Mouse (Mus musculus): ENCODE measurements around the gene Olfr190. TPM values are rescaled to one million over a fixed set of nuclear protein-coding genes. Genes with fewer than 3 reads are reported as not detected.
"Not testable (repeated sequence)": the region's sequence is repeated elsewhere in the genome, so short reads cannot be mapped to it uniquely, and the experiment has no call there.

Gene Olfr190
- polyA plus RNA-seq (2015; fragmentation: Nextera tagmentation; extraction: Ambion mirVana): not detected in 2 replicates

DNA sequence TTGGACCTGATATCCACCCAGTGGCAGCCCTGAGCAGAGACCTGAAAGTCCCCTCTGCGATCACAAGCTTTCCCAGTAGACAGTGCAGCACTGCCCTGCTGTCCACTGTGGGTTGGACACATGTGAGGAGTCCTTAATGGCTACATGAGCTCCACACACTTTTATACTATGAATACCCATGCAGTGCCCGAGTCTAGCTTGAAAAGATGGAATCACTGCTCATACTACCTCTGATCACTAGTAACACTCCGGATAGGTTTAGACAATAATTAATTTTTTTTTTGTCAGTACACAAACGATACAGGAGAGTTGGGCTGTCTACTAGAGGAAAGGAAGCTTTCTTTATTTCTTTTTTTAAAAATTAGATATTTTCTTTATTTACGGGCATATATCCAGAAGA, at the start of gene Olfr190:
Gene Olfr190, minus strand, starts transcription at position 101 of the 400 bp plus-strand sequence.
- no peak within 1 kb of the TSS for H3K4me3 ChIP-seq (replicated peaks)

DNA sequence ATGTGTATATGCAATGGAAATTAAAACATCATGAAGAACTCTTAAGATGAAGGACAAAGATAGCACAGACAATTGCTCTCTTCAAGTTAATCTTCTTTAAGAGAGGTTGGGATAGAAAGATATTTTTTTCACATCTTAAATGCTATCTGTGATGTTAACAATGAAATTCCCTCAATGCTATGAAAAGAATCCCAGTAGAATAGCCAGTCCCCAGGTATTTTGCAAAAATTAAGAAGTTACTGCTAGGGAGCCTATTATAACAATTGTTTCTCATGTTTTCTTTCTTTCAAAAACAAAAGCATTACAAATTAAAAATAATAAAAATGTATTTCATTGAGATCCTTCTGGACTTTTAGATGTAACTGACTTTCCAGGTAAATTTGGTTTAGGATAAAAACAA, 43.2 kb upstream of the Olfr190 start, which contains the start of gene Olfr194:
Gene Olfr194, minus strand, starts transcription at position 101 of the 400 bp plus-strand sequence.
- Histone ChIP-seq H3K4me2 (no peak within 1 kb of the TSS), H3K27ac (no peak within 1 kb of the TSS), H3K4me3 (replicated peaks) (no peak within 1 kb of the TSS), H3K9ac (no peak within 1 kb of the TSS), H3K27me3 (replicated peaks) (no peaks in the 10 kb centered on the region), H3K36me3 (no peaks in the 10 kb centered on the region), H3K9me3 (no peaks in the 10 kb centered on the region), H3K4me1 (no peaks in the 10 kb centered on the region)
- ATAC-seq (ENCODE audit: insufficient read depth, low FRiP score, low read depth): no peak

More for the DNA sequence above, at the start of gene Olfr190:
- Histone ChIP-seq H3K36me3 (no peaks in the 10 kb centered on the region), H3K9me3 (no peaks in the 10 kb centered on the region), H3K4me2 (no peak within 1 kb of the TSS), H3K27me3 (replicated peaks) (no peaks in the 10 kb centered on the region), H3K4me1 (no peaks in the 10 kb centered on the region), H3K9ac (no peak within 1 kb of the TSS), H3K27ac (no peak within 1 kb of the TSS)
- WGBS: 81% methylated on average over 5 of the region's 5 CpGs
- ATAC-seq (ENCODE audit: insufficient read depth, low FRiP score, low read depth): no peak

DNA sequence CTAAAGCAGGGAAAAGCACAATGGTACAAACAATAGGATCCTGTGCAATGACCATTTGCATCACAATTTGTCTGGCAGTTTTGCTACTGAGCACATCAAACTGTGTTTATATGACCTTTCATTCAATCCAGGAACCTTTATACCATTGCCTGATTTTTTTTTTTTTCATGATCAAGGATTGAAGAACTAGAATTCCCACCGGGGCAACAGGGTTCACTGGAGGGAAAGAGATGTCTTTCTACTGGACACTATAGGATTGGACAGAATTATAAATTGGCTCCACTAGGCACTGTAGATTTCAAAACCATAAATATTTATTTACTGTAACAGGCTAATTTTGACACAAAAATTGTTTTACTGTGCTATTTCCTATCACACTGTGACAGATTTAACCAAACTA, 34.0 kb upstream of the Olfr190 start, which contains the start of gene Olfr193:
Gene Olfr193, minus strand, starts transcription at position 101 of the 400 bp plus-strand sequence.
- Histone ChIP-seq H3K4me2 (no peak within 1 kb of the TSS), H3K36me3 (no peaks in the 10 kb centered on the region), H3K4me1 (no peaks in the 10 kb centered on the region), H3K9ac (no peak within 1 kb of the TSS), H3K9me3 (no peaks in the 10 kb centered on the region), H3K4me3 (replicated peaks) (no peak within 1 kb of the TSS), H3K27me3 (replicated peaks) (no peaks in the 10 kb centered on the region), H3K27ac (no peak within 1 kb of the TSS)
- no peak for ATAC-seq (ENCODE audit: insufficient read depth, low FRiP score, low read depth)
- 81% methylated on average over 1 of the region's 1 CpGs for WGBS

DNA sequence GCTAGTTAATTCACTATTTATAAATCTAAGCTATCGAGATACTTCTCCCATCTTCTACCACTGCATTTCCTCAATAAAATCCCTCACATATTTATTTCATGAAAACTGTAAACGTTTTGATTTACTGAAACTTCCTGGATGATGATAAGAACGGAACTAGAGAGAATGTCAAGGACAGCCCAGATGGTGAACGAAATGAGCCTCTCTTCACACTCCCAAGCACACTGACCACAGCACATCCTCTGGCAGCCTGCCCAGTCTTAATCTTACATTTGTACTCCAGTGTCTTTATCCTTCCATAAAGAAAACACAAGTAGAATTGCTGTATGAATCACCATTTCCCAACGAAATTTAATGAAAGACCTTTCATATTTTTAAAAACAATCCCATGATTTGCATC, 30.7 kb upstream of the Olfr190 start:
- H3K9ac ChIP-seq; H3K4me3 ChIP-seq (replicated peaks); H3K4me2 ChIP-seq; H3K4me1 ChIP-seq; ATAC-seq (ENCODE audit: insufficient read depth, low FRiP score, low read depth); H3K36me3 ChIP-seq; H3K27me3 ChIP-seq (replicated peaks); H3K9me3 ChIP-seq; H3K27ac ChIP-seq: not testable (repeated sequence)
- 38% methylated on average over 5 of the region's 5 CpGs for WGBS

DNA sequence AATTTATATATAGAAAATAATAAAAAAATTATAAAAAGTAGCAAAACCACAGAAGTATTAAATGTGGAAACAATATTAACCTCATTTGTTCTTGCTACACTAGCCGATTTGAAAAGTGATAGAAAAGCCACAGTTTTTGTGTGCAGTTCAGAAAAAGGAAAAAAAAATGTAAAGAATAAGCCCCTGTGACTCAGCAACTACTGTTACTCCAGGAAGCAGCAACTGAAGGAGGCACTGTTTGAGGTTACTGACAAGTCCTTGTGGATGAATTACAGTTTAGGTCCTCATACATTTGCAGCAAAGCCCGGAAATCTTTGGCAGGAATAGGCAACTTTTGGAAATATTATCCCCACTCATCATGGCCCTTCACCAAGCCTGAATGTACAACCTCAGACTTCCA, 27.5 kb upstream of the Olfr190 start:
- 72% methylated on average over 2 of the region's 2 CpGs for WGBS
- H3K9ac ChIP-seq: no peak overlapping the region

DNA sequence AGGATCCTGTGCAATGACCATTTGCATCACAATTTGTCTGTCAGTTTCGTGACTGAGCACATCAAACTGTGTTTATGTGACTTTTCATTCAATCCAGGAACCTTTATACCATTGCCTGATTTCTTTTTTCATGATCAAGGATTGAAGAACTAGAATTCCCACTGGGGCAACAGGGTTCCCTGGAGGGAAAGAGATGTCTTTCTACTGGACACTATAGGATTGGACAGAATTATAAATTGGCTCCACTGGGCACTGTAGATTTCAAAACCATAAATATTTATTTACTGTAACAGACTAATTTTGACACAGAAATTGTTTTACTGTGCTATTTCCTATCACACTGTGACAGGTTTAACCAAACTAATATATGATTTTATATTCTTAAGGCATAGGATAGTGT, 11.9 kb upstream of the Olfr190 start, which contains the start of gene Olfr191:
Gene Olfr191, minus strand, starts transcription at position 101 of the 400 bp plus-strand sequence.
- H3K4me1 ChIP-seq; H3K4me2 ChIP-seq; H3K4me3 ChIP-seq (replicated peaks); H3K27me3 ChIP-seq (replicated peaks); H3K27ac ChIP-seq; H3K9me3 ChIP-seq; H3K9ac ChIP-seq; ATAC-seq (ENCODE audit: insufficient read depth, low FRiP score, low read depth); H3K36me3 ChIP-seq: not testable (repeated sequence)
- 54% methylated on average over 1 of the region's 1 CpGs for WGBS

More for the DNA sequence above, 27.5 kb upstream of the Olfr190 start:
- no peaks in the 10 kb centered on the region for H3K4me1 ChIP-seq
- H3K4me2 ChIP-seq: no peak overlapping the region
- H3K27ac ChIP-seq: no peak overlapping the region
- ATAC-seq (ENCODE audit: insufficient read depth, low FRiP score, low read depth): no peak
- no peak overlapping the region for H3K4me3 ChIP-seq (replicated peaks)
- H3K9me3 ChIP-seq: no peaks in the 10 kb centered on the region
- no peaks in the 10 kb centered on the region for H3K27me3 ChIP-seq (replicated peaks)
- no peaks in the 10 kb centered on the region for H3K36me3 ChIP-seq

DNA sequence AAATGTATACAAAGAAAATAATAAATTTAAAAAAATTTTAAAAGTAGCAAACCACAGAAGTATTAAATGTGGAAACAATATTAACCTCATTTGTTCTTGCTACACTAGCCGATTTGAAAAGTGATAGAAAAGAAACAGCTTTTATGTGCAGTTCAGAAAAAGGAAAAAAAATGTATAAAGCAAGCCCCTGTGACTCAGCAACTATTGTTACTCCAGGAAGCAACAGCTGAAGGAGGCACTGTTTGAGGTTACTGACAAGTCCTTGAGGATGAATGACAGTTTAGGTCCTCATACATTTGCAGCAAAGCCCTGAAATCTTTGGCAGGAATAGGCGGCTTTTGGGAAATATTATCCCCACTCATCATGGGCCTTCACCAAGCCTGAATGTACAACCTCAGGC, 3.3 kb upstream of the Olfr190 start:
- not testable (repeated sequence) for ATAC-seq (ENCODE audit: insufficient read depth, low FRiP score, low read depth)

DNA sequence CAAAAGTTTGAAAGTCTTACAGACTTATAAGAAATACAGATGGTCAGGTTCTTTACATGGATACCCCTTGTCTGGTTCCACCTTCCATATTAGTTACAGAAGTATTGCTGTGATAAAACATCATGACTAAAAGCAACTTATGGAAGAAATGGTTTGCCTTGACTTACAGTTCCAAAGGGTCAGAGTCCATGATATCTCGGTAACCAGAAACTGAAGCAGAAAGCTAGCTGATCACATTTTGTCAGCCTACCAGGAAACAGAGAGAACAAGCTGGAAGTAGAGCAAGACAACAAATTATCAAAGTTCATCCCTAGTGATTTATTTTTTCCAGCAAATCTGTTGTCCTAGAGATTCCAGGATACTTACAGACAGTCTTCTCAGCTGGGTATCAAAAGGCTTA, 4.3 kb downstream of the Olfr190 start:
- no peak for ATAC-seq (ENCODE audit: insufficient read depth, low FRiP score, low read depth)
- no peak overlapping the region for H3K27ac ChIP-seq
- no peaks in the 10 kb centered on the region for H3K27me3 ChIP-seq (replicated peaks)
- H3K9me3 ChIP-seq: no peaks in the 10 kb centered on the region
- H3K36me3 ChIP-seq: no peaks in the 10 kb centered on the region
- no peak overlapping the region for H3K4me2 ChIP-seq
- no peaks in the 10 kb centered on the region for H3K4me1 ChIP-seq
- H3K4me3 ChIP-seq (replicated peaks): no peak overlapping the region
- no peak overlapping the region for H3K9ac ChIP-seq
- 88% methylated on average over 1 of the region's 1 CpGs for WGBS

More for the DNA sequence above, 3.3 kb upstream of the Olfr190 start:
- H3K9ac ChIP-seq; H3K4me3 ChIP-seq (replicated peaks); H3K4me2 ChIP-seq; H3K4me1 ChIP-seq; H3K9me3 ChIP-seq; H3K27me3 ChIP-seq (replicated peaks); H3K36me3 ChIP-seq; H3K27ac ChIP-seq: not testable (repeated sequence)
- 81% methylated on average over 2 of the region's 2 CpGs for WGBS

DNA sequence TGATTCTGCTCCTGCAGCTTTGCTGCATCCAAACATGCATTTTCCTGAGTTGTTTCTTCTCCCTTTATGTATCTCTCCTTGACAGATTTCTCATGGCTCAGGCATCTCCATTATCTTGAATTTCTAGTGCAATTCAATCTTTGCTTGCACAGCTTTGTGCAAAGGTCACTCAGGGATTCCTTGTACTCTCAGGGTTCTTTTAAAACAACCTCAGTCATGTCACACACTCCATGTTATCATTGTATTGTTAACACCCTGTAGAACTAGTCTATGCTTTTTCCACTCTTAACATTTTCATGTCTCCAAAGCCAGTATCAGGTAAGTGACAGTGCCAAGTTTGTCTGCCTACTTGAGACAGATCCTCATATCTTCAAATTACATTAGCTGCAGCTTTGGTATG, 6.0 kb downstream of the Olfr190 start:
- no peak overlapping the region for H3K4me2 ChIP-seq
- H3K4me3 ChIP-seq (replicated peaks): no peak overlapping the region
- no peaks in the 10 kb centered on the region for H3K4me1 ChIP-seq
- H3K27me3 ChIP-seq (replicated peaks): no peaks in the 10 kb centered on the region
- ATAC-seq (ENCODE audit: insufficient read depth, low FRiP score, low read depth): no peak
- no peak overlapping the region for H3K9ac ChIP-seq
- H3K36me3 ChIP-seq: no peaks in the 10 kb centered on the region
- no peak overlapping the region for H3K27ac ChIP-seq
- no peaks in the 10 kb centered on the region for H3K9me3 ChIP-seq

DNA sequence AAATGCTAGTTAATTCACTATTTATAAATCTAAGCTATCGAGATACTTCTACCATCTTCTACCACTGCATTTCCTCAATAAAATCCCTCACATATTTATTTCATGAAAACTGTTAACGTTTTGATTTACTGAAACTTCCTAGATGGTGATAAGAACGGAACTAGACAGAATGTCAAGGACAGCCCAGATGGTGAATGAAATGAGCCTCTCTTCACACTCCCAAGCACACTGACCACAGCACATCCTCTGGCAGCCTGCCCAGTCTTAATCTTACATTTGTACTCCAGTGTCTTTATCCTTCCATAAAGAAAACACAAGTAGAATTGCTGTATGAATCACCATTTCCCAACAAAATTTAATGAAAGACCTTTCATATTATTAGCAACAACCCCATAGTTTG, 15.4 kb downstream of the Olfr190 start:
- H3K4me2 ChIP-seq; H3K9ac ChIP-seq; H3K27ac ChIP-seq; ATAC-seq (ENCODE audit: insufficient read depth, low FRiP score, low read depth); H3K36me3 ChIP-seq; H3K4me3 ChIP-seq (replicated peaks); H3K9me3 ChIP-seq; H3K27me3 ChIP-seq (replicated peaks); H3K4me1 ChIP-seq: not testable (repeated sequence)
- whole genome bisulfite sequencing: 48% methylated on average over 3 of the region's 3 CpGs

DNA sequence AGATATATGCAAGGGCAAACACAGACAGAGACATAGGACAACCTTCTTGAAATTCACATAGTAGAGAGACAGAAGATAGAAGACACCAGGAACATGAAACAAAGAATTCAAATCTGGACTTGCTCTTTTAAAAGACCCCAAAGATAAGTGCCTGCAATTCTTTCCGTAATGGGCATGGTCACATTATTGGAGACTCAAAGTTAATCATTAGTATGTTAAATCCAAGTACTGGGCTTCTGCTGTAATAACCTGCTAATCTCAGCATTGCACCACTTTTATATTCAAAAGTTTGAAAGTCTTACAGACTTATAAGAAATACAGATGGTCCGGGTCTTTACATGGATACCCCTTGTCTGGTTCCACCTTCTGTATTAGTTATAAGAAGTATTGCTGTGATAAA, 28.5 kb downstream of the Olfr190 start:
- not testable (repeated sequence) for H3K4me2 ChIP-seq; H3K27me3 ChIP-seq (replicated peaks); H3K36me3 ChIP-seq; H3K4me1 ChIP-seq; H3K4me3 ChIP-seq (replicated peaks); H3K9me3 ChIP-seq; H3K27ac ChIP-seq; ATAC-seq (ENCODE audit: insufficient read depth, low FRiP score, low read depth); H3K9ac ChIP-seq
- WGBS: 86% methylated on average over 2 of the region's 2 CpGs

DNA sequence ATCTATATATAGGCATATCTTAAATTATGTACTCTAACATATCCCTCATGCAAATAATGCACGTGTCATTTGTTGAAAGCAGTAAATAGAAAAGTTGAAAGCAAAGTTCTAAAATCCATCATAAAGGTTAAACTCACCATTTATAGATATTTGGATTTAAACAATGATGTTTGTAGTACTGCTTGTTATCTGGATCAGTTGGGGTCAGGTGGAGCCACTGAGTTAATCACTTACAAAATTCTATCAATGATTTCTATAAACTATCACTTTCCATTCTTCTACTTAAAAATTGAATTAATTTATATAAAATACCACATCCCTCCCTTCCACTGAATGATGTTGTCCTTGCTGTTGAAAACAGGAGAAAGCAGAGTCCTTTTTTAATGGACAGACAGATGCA, 28.9 kb downstream of the Olfr190 start:
- Histone ChIP-seq H3K4me2 (no peak overlapping the region), H3K4me1 (no peaks in the 10 kb centered on the region), H3K27me3 (replicated peaks) (no peaks in the 10 kb centered on the region), H3K36me3 (no peaks in the 10 kb centered on the region), H3K27ac (no peak overlapping the region), H3K9ac (no peak overlapping the region), H3K4me3 (replicated peaks) (no peak overlapping the region), H3K9me3 (no peaks in the 10 kb centered on the region)
- 62% methylated on average over 1 of the region's 1 CpGs for WGBS
- no peak for ATAC-seq (ENCODE audit: insufficient read depth, low FRiP score, low read depth)

DNA sequence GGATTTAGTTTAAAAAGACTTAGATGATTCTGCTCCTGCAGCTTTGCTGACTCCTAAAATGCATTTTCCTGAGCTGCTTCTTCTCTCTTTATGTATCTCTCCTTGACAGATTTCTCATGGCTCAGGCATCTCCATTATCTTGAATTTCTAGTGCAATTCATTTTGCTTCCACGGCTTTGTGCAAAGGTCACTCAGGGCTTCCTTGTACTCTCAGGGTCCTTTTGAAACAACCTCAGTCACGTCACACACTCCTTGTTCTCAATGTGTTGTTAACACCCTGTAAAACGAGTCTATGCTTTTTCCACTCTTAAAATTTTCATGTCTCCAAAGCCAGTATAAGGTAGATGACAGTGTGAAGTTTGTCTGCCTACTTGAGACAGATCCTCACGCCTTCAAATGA, 30.2 kb downstream of the Olfr190 start:
- no peak for ATAC-seq (ENCODE audit: insufficient read depth, low FRiP score, low read depth)
- Histone ChIP-seq H3K27me3 (replicated peaks) (no peaks in the 10 kb centered on the region), H3K27ac (no peak overlapping the region), H3K4me3 (replicated peaks) (no peak overlapping the region), H3K36me3 (no peaks in the 10 kb centered on the region), H3K4me2 (no peak overlapping the region), H3K4me1 (no peaks in the 10 kb centered on the region), H3K9me3 (no peaks in the 10 kb centered on the region), H3K9ac (no peak overlapping the region)
- WGBS: 61% methylated on average over 4 of the region's 4 CpGs

Measured in stomach, embryonic 15.5 days (tissue).